In the genomic region with DNA sequence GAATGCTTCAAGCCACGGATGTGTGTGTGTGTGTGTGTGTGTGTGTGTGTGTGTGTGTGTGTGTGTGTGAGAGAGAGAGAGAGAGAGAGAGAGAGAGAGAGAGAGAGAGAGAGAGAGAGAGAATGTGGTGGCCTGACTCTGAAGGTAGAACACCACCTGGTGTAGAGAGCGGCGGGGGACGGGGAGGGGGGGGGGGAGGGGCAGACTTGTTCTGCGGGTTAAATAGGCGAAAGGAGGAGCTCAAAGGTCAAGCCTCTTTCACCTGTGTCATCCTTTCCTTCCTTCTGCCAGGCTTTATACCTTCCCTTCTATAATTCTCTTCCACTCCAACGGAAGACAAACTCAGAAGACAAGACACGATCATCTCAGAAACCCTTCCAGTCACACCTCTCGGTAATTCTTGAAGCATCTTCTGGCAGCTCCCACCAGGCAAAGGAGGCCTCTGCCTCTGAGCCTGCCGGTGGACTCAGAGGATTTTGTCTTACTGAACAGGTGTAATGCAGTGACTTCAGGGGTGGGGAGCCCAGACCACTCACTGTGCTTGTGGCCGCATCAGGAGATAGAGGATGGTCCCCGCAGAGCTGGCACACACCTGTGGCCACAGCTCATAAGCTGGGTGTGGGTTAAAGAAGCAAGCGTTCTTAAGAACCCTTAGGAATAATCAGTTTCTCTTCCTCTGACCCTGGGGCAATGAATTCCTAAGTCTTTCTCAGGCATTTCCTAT, we compare ENCODE assay signal across 8 mouse cellular contexts. TPM values are rescaled to one million over a fixed set of nuclear protein-coding genes. Genes with fewer than 3 reads are reported as not detected.
DNase-seq lines count a peak whose midpoint lies in the region; ATAC-seq and TF ChIP-seq lines count a peak whose summit lies in the region.

No protein-coding gene starts in this region.

- 0 out of 2 replicates have a peak overlapping the region, but pooled peaks have one; percentile 59 for H3K9ac ChIP-seq in forebrain, embryonic 12.5 days
- H3K9ac ChIP-seq in limb, embryonic 14.5 days (ENCODE audit: low read depth, low read length, severe bottlenecking) = peak overlapping the region; percentile 75; the same call in 1 of the 2 replicates
- H3K9ac ChIP-seq in stomach, embryonic 14.5 days (replicated peaks; ENCODE audit: low read depth, low read length) = peak overlapping the region; percentile 57; the same call in 1 of the 2 replicates

- H3K4me2 ChIP-seq in forebrain, embryonic 12.5 days = peak overlapping the region; percentile 92
- peak overlapping the region; percentile 97 for H3K4me2 ChIP-seq in limb, embryonic 14.5 days (replicated peaks; ENCODE audit: low read depth, low read length, severe bottlenecking)
- H3K4me2 ChIP-seq in stomach, embryonic 14.5 days (replicated peaks; ENCODE audit: low read depth, low read length) = peak overlapping the region; percentile 97

- intact Hi-C loops in gastrocnemius, postnatal 36 days (cut with DNase I) = no loop called here

- no peak for DNase-seq in lung, adult 2 months
- DNase-seq in lung, postnatal 36 days = no peak
- DNase-seq in limb, embryonic 14.5 days (ENCODE audit: low spot score) = no peak
- DNase-seq in layer of hippocampus, adult 9-10 months (ENCODE audit: low spot score) = no peak
- DNase-seq in gastrocnemius, postnatal 36 days = no peak
- DNase-seq in kidney, postnatal 10 days = no peak

- no peak for TF ChIP-seq POLR2A in lung, adult 2 months (IDR thresholded peaks at IDR 0.05; ENCODE audit: borderline replicate concordance, extremely low read depth, low read depth, low read length)
- TF ChIP-seq POLR2A in limb, embryonic 14.5 days (IDR thresholded peaks at IDR 0.05; ENCODE audit: borderline replicate concordance, extremely low read depth, insufficient read depth, insufficient read length) = no peak

- H3K27me3 ChIP-seq in forebrain, embryonic 12.5 days = peaks cover 28% of the 10 kb centered on the region
- H3K27me3 ChIP-seq in limb, embryonic 14.5 days (ENCODE audit: control insufficient read depth, insufficient read depth, low read length) = peaks cover 10% of the 10 kb centered on the region; the same call in 1 of the 2 replicates
- H3K27me3 ChIP-seq in stomach, embryonic 14.5 days (ENCODE audit: control insufficient read depth, insufficient read depth, low read length) = no peaks in the 10 kb centered on the region

- no peaks in the 10 kb centered on the region for H3K36me3 ChIP-seq in forebrain, embryonic 12.5 days (replicated peaks)
- no peaks in the 10 kb centered on the region for H3K36me3 ChIP-seq in limb, embryonic 14.5 days (ENCODE audit: control insufficient read depth, insufficient read depth, low read length)
- H3K36me3 ChIP-seq in stomach, embryonic 14.5 days (ENCODE audit: control insufficient read depth, insufficient read depth, low read length) = no peaks in the 10 kb centered on the region

- H3K4me3 ChIP-seq in lung, adult 2 months (replicated peaks; ENCODE audit: extremely low read depth, low read depth, low read length) = peak overlapping the region; percentile 70
- peak overlapping the region; percentile 51 for H3K4me3 ChIP-seq in forebrain, embryonic 12.5 days (replicated peaks)
- H3K4me3 ChIP-seq in limb, embryonic 14.5 days (replicated peaks; ENCODE audit: low read length) = peak overlapping the region; percentile 56
- peak overlapping the region; percentile 64 for H3K4me3 ChIP-seq in stomach, embryonic 14.5 days (ENCODE audit: low read depth, low read length)

- H3K27ac ChIP-seq in forebrain, embryonic 12.5 days = no peak overlapping the region
- no peak overlapping the region for H3K27ac ChIP-seq in limb, embryonic 14.5 days (replicated peaks; ENCODE audit: low read depth, low read length)
- no peak overlapping the region for H3K27ac ChIP-seq in stomach, embryonic 14.5 days (ENCODE audit: low read length)

- ATAC-seq in forebrain, embryonic 12.5 days (ENCODE audit: low FRiP score) = no peak
- 0 out of 2 replicates have a peak, but pooled peaks have one; percentile 7 for ATAC-seq in limb, embryonic 14.5 days (ENCODE audit: low FRiP score, low read depth)
- no peak for ATAC-seq in stomach, embryonic 14.5 days (ENCODE audit: insufficient number of reproducible peaks, insufficient read depth, low FRiP score, low read depth)

- H3K9me3 ChIP-seq in forebrain, embryonic 12.5 days = no peaks in the 10 kb centered on the region
- no peaks in the 10 kb centered on the region for H3K9me3 ChIP-seq in limb, embryonic 14.5 days (ENCODE audit: control insufficient read depth, low read length)
- no peaks in the 10 kb centered on the region for H3K9me3 ChIP-seq in stomach, embryonic 14.5 days (ENCODE audit: control insufficient read depth, low read depth, low read length)

- no peak for TF ChIP-seq CTCF in lung, adult 2 months (IDR thresholded peaks at IDR 0.05; ENCODE audit: insufficient read depth, low read length)

- 33% methylated on average over 8 of the region's 13 CpGs for WGBS in lung, adult 2 months
- 21% methylated on average over 8 of the region's 13 CpGs for WGBS in forebrain, embryonic 12.5 days
- 20% methylated on average over 12 of the region's 13 CpGs for WGBS in limb, embryonic 14.5 days
- 19% methylated on average over 12 of the region's 13 CpGs for WGBS in stomach, embryonic 14.5 days

- peaks cover 5% of the 10 kb centered on the region for H3K4me1 ChIP-seq in lung, adult 2 months (ENCODE audit: control insufficient read depth, insufficient read depth, low read length)
- H3K4me1 ChIP-seq in forebrain, embryonic 12.5 days = peaks cover 11% of the 10 kb centered on the region
- peaks cover 10% of the 10 kb centered on the region; the same call in 1 of the 2 replicates for H3K4me1 ChIP-seq in limb, embryonic 14.5 days (ENCODE audit: control insufficient read depth, insufficient read depth, low read length)
- H3K4me1 ChIP-seq in stomach, embryonic 14.5 days (ENCODE audit: control insufficient read depth, insufficient read depth, low read length) = 0 out of 2 replicates have a peak, but pooled peaks cover 3% of the 10 kb centered on the region

RNA-seq across cellular contexts. Expression of a gene that starts 0.9 kb away (rescaled TPM):
- 45.6 and 57.3 TPM in 2 replicates for polyA plus RNA-seq in lung, adult 2 months (2012; rRNA removed)
- polyA plus RNA-seq in forebrain, embryonic 12.5 days (2016; fragmentation: Nextera tagmentation; extraction: Ambion mirVana) = 3.4 and 3.6 TPM in 2 replicates
- polyA plus RNA-seq in limb, embryonic 14.5 days (2012; rRNA removed) = 15.4 and 17.5 TPM in 2 replicates
- 9.0 and 10.6 TPM in 2 replicates for polyA plus RNA-seq in limb, embryonic 14.5 days (2014; fragmentation: Nextera tagmentation; extraction: Ambion mirVana)
- 14.1 and 18.9 TPM in 2 replicates for polyA plus RNA-seq in stomach, embryonic 14.5 days (2014; fragmentation: Nextera tagmentation; extraction: Ambion mirVana)
- total RNA-seq in gastrocnemius, postnatal 36 days (2021) = 1 to 10 TPM; 5.9 to 6.1 TPM
